Mouse (Mus musculus) testis, postnatal 14 days (tissue): ENCODE measurements around the gene Shc3.
A peak's percentile ranks its signal among the peaks of the same experiment; 100 is the strongest.

Source experiments
- DNase-seq: peaks from one replicate; pipeline ENCODE4 v3.0.0; 2021; ENCODE audit warnings: low spot score

Gene Shc3

DNA sequence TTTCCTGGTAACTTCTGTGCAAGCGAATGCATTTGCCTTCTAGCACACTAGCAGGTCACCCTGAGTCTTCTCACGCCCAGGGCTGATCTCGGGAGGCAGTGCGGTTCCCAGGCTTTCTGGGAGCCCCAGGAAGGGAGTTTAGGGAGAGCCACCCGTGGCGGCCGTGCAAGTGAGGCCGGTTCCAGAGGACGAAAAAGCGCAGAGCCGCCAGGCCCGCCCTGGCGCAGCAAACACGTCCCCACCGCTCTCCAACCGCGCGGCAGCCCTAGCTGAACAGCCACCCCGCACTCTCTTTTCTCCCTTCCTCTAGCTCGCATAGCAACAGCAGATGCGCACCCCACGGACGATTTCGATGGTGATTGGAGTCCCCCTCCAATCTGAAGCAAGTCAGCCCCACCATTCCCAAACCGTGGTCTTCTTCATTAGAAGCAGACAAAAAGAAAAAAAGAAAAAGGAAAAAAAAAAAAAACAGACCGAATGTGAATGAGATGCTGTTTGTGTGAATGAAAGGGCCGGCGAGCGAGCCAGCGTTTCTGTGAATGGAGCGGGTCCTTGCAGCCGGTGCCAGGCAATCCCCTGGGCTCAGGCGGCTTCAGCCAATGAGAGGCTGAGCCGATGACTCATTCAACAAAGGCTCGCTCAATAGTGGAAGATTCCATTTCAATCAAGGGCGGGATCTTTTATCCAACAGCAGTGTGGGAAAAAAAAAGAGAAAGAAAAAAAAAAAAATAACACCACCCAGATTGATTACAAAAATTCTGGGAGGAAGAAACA is at the start of gene Shc3:
TSS of gene Shc3 (minus strand) at position 509 of the 774 bp plus-strand sequence.
- DNase-seq: peak; percentile 65

DNA sequence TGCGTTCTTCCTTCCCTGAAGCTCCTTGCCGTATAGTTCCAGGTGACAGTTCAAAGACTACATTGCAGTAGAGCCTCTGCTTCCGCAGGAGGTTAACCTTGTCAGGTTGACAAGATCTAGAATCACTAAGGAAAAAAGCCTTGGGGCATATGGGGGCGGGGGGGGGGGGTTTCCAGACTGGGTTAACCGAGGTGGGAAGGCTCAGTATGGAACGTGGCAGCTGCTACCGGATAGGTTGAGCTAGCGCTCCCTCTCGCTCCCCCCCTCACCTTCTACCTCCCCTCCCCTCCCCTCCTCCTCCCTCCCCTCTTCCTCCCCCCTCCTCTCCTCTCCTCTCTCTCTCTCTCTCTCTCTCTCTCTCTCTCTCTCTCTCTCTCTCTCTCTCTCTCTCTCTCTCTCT is 49.4 kb upstream of the Shc3 start:
- DNase-seq: no peak

DNA sequence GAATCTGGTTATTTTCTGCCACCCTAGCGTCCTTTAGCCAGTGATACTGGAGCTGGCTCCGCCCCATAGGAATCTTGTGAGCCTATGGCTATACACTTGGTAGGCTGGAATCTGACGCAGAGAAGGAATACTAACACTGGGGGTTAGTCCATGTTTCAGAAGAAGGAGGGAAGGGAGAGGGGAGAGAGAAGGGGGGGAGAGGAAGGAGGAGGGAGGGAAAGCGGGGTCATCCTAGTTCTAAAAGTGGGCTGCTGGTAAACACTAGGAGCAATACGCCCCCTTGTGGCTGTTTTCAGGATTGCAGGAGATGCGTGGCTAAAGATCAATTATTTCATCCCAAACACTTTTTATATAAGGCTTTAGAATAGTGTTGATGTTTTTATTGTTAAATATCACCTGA is 48.6 kb upstream of the Shc3 start:
- no peak for DNase-seq

- no peak for DNase-seq
These were observed 48.1 kb upstream of the Shc3 start for GRCm38 (mm10) chr13:51617306-51617705.

- DNase-seq: no peak
These were observed 47.3 kb upstream of the Shc3 start for GRCm38 (mm10) chr13:51616417-51617044.

DNA sequence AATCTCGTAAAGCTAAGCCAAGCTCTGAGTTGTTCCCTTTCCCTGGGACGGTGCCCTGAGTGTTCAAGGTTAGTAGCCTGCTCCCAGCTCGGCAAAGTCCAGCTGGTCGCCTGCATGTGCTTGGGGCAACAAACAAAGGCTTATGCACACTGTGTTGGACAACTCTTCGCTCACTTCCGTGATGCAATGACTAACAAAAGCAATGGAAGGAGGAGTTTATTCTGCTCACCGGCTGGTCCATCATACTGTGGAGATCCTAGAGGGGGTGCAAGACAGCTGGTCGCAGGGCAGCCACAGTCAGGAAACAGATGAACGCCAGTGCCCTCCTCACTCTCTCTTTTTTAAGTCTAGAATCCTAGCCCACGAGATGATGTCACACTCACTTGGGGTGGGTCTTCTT is 46.6 kb upstream of the Shc3 start:
- no peak for DNase-seq

DNA sequence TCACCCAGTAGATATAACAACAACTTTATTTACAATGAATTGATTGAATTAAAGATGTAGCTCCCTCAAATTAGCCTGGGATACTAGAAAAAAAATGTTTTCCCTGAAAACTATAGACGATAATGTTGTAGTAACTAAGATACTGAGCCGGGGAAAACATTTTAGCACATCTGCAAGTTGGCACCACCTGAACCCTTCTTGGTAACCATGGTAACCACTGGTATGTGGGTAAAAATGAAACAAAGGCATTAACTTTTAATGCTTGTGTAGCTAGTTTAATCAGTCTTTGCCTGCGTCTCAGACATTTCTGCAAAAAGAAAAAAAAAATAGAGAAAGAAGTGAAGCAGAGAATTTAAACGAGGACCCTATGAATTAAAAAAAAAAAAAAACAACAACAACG is 42.3 kb upstream of the Shc3 start:
- DNase-seq: no peak

DNA sequence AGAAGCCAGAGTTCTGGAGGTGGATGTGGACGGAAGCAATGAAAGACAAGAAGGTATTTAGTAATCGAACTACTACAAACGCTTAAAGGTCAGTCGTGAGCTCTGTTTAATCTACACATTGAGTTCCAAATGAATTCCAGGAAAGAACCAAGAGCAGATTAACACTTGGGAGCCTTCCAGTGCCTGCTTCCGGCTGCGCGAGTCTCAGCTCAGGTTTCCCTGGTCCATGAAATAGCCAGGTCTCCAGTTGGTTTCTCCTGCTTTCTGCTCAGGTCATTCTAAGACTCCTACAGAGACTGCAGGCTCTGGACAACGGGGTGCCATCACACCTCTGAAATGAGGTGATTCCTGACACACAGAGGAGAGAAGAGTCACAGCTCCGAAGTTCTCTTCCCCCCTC is 41.8 kb upstream of the Shc3 start:
- DNase-seq: no peak

DNA sequence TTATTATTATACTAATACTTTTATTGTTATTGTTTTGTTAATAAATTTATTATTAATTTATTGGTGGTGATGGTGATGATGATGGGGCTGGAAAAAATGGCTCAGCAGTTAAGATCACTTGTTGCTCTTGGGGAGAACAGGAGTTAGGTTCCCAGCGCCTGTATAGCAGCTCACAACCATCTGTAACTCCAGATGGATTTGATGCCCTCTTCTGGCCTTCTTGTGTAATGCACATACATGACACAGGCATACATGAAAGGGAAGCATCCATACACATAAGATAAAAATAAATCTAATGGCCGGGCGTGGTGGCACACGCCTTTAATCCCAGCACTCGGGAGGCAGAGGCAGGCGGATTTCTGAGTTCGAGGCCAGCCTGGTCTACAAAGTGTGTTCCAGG is 40.0 kb upstream of the Shc3 start:
- DNase-seq: no peak

DNA sequence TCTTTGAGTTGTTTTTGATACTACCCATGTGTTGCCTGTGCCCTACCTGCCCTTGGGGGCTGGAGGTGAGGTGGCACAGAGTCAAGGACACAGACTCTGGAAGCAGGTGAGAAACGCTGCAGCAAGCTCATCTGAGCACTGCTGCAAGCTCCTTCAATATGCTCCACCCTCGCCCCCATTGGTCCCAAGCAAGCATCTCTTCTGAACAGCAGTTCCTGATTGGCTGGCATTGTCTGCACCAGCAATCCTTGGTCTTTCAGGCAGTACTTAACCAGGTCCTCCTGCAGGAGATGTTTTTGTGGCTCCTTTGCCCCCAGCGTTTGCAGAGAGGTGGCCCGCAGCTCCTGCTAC is 34.6 kb upstream of the Shc3 start:
- DNase-seq: no peak

DNA sequence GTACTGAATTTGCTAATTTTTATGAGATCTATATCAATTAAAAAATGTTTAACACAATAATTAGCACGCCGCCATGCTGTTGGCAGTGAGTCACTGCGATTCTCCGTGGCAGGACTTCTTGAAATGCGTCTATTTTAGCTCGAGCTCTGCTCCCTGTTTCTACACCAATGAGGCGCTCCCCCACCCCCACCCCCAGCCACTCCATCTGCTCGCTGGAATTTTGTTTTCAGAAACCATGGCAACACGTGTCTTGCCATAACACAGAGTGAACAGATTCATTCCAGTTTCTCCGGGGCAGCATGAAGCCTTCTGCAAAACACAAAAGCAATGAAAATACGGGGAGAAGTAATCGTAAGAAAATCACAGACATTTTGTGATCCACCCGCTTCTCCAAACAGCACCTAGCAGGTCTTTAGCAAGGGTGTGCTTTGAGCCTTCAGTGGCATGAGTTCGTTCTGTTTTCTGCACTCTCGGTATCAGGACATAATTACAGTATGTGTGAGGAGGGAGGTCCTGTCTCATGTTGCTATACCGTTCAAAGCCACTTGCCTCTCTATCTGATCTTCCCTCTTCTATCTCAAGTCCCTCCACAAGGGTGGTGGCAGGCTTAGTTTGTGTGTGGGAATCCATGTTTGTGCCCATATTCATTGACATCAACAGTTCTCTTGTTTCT is 34.1 kb upstream of the Shc3 start:
- DNase-seq: no peak

GRCm38 (mm10) chr13:51602764-51603163 is 33.5 kb upstream of the Shc3 start:
- DNase-seq: no peak

DNA sequence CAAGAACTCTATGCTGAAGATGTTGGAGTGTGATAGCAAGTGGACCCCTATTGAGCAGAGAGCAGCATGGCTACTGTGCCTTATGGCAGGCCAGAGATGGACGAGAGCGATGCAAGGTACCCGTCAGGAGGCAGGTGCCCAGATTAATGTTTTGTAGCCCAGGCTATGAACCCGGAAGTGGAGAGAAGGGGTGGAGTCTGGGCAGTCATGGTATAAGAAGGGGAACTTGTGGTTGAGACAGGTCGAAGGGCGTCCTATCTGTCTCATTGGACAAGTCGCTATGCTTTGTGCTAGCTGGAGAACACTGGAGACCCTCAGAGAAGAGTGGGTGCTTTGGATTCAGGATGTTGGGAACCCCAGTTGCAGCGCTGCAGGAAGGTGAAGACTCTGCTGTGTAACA is 30.9 kb upstream of the Shc3 start:
- no peak for DNase-seq

- DNase-seq: no peak
These were observed 28.8 kb upstream of the Shc3 start for GRCm38 (mm10) chr13:51598063-51598462.

GRCm38 (mm10) chr13:51595404-51595803 is 26.2 kb upstream of the Shc3 start:
- no peak for DNase-seq

DNA sequence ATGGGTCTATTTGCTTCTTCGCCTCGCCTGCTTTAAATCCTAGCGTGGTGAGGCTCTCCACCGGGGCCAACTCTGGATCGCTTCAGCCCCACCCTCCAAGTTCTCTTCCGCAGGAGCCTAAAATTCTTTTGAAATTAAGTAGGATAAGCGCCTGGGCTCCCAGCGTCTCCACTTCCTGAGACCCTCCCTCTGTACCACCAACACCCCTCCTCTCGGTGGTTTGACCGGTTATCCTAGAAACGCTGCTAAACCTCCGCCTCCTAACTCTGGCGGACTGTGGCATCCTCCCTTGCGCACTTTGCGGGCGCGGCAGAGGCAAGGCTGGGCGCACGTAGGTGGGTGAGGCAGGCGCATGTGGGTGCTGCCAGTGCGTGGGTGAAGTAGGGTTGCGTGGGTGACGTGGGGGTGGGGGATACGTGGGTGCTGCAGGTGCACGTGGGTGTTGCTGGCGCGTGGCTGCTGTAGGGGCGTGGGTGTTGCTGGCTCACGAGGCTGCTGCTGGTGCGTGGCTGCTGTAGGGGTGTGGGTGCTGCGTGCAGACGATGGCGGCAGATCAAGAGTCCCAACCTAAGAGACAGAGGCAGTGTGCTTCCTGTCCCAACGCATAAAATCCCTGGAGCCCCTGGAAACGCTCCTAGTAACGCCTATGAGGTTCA is 25.6 kb upstream of the Shc3 start:
- peak; percentile 23 for DNase-seq

GRCm38 (mm10) chr13:51588005-51588404 is 18.8 kb upstream of the Shc3 start:
- DNase-seq: no peak

DNA sequence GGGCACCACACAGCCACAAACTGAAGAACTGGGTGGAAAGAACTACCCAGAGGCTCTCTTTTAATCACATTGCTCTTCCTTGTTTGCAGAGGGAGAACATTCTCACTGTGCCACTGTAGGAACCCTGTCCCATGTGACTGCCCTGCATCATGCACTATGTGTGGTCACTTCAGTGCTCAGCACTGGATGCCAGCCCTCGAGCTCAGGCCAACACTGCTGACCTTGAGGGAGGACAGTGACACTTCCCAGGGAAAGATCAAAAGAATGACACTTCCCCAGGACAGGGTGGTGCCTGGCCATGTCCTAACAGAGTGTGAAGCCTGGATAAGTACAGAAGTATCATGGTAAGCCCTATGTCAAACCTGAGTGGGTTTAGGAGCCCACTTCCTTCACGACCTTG is 13.0 kb upstream of the Shc3 start:
- DNase-seq: no peak

- no peak for DNase-seq
These were observed 11.2 kb upstream of the Shc3 start for GRCm38 (mm10) chr13:51580263-51581044.

DNA sequence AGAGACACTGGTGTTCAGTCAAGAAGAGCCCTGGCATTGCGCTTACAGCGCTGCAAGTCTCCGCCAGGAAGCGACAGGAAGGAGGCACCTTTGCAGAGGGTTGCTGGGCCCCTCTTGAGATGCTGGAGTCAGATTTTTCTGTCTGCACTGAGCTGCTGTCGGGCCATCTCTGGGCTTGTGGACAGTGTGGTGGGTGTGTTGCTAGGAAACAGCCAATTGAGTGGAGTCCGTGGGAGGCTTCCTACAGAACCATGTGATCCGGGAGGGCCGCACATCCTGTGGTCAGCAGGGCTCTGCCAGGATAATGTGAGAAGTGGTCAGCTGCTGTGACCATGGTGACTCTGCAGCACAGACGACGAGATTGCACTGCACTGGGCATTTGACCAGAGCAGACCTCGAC is 4.6 kb upstream of the Shc3 start:
- DNase-seq: peak; percentile 25

DNA sequence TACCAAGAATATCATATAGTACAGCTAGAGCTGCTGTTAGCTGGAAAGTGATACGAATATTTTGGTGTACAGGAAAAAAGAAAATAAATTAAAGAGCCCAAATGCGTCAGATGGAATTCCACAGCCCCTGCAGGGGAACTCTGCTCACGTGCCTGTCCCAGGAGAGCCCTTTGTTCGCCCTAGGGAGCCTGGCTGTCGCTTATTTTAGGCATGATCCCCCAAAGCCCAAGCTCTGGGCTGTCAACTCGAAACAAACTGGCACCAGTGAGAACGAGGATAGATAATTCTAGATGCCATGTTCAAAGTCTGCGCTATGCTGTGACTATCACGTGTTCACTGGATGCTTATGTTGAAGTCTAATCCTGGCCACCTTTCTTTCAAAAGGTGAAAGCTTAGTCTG is 892 bp upstream of the Shc3 start:
- DNase-seq: no peak

DNA sequence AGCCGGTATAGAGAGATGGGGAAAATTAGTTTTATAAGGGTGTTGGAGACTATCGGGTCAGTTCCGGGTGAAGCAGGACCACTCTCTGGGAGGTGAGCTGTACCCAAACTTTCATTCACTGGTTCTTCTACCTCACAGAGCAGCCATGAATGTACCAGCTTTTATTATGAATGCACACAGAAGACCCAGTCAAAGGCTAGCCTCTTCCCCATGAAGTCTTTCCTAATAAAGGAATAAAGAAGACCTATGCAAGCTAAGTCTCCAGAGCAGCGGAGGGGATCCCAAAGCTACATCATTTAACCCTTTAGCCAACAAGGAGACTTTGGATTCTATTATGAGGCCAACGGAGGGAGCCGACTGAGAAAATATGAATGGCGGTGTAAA is 458 bp upstream of the Shc3 start:
- no peak for DNase-seq
